Mouse (Mus musculus) myocyte (in vitro differentiated cells): ENCODE results near the gene Tulp1. TPM values are rescaled to one million over a fixed set of nuclear protein-coding genes. Genes with fewer than 3 reads are reported as not detected.

Experiments used
- H3K27me3 ChIP-seq: one replicate; pipeline ENCODE4 v1.6.1; 2011; ENCODE audit not compliant: control insufficient read depth, insufficient read depth, insufficient read length
- H3K36me3 ChIP-seq: one replicate; pipeline ENCODE4 v1.6.1; 2011; ENCODE audit not compliant: control insufficient read depth, insufficient read depth
- H3K4me2 ChIP-seq: one replicate; pipeline ENCODE4 v1.6.1; 2011; ENCODE audit warnings: low read depth, control low read depth
- H3K4me3 ChIP-seq: one replicate; pipeline ENCODE4 v1.5.1; 2011; ENCODE audit warnings: mild to moderate bottlenecking, control low read depth, moderate library complexity
- H3K79me2 ChIP-seq: one replicate; pipeline ENCODE4 v1.6.1; 2011; ENCODE audit not compliant: control insufficient read depth, insufficient read depth
- H3ac ChIP-seq: one replicate; pipeline ENCODE4 v1.6.1; 2011; ENCODE audit not compliant: control insufficient read depth, insufficient read length
- CEBPB ChIP-seq: IDR thresholded peaks from 2 replicates; pipeline ENCODE4 v1.6.1; 2011; ENCODE audit warnings: mild to moderate bottlenecking, moderate library complexity; ENCODE audit not compliant: poor library complexity, insufficient read depth, severe bottlenecking
- E2F4 ChIP-seq: IDR thresholded peaks from one replicate; pipeline ENCODE4 v1.6.1; 2011; ENCODE audit warnings: mild to moderate bottlenecking, control low read depth, moderate library complexity; ENCODE audit not compliant: insufficient read depth
- MAX ChIP-seq: IDR thresholded peaks from one replicate; pipeline ENCODE4 v1.6.1; 2011; ENCODE audit warnings: low read depth, mild to moderate bottlenecking, control low read depth
- MYOD1 ChIP-seq, 3 experiments: IDR thresholded peaks; one replicate each; pipeline ENCODE4 v1.6.1; 2011; ENCODE audit warnings: control low read depth in 2 of 3, low read depth in 2 of 3, mild to moderate bottlenecking in 2 of 3, moderate library complexity in 1 of 3; ENCODE audit not compliant: insufficient read length in 2 of 3, control insufficient read depth in 1 of 3
- MYOG ChIP-seq, 3 experiments: IDR thresholded peaks; one replicate each; pipeline ENCODE4 v1.6.1; 2011; ENCODE audit warnings: control low read depth in 2 of 3, low read depth in 2 of 3, mild to moderate bottlenecking in 2 of 3; ENCODE audit not compliant: insufficient read length in 2 of 3, control insufficient read depth in 1 of 3, insufficient read depth in 1 of 3
- POLR2A ChIP-seq: IDR thresholded peaks from one replicate; pipeline ENCODE4 v1.6.1; 2011; ENCODE audit warnings: low read depth, mild to moderate bottlenecking, control low read depth, moderate library complexity; ENCODE audit not compliant: insufficient read length
- POLR2AphosphoS2 ChIP-seq: IDR thresholded peaks from one replicate; pipeline ENCODE4 v1.6.1; 2011; ENCODE audit warnings: low read depth, control low read depth; ENCODE audit not compliant: insufficient read length
- REST ChIP-seq: IDR thresholded peaks from one replicate; pipeline ENCODE4 v1.6.1; 2011; ENCODE audit warnings: mild to moderate bottlenecking, control low read depth, moderate library complexity; ENCODE audit not compliant: insufficient read depth, insufficient read length
- SRF ChIP-seq: IDR thresholded peaks from one replicate; pipeline ENCODE4 v1.6.1; 2011; ENCODE audit warnings: low read depth; ENCODE audit not compliant: control insufficient read depth, insufficient read length
- TCF12 ChIP-seq: IDR thresholded peaks from one replicate; pipeline ENCODE4 v1.6.1; 2011; ENCODE audit warnings: mild to moderate bottlenecking, control low read depth; ENCODE audit not compliant: poor library complexity, insufficient read depth, severe bottlenecking
- TCF3 ChIP-seq: IDR thresholded peaks from one replicate; pipeline ENCODE4 v1.6.1; 2011; ENCODE audit warnings: low read depth, control low read depth; ENCODE audit not compliant: insufficient read length
- USF1 ChIP-seq: IDR thresholded peaks from one replicate; pipeline ENCODE4 v1.6.1; 2011; ENCODE audit warnings: low read depth, mild to moderate bottlenecking, control low read depth, moderate library complexity
- polyA plus RNA-seq: library from polyadenylated mRNA; unstranded; fragments of >200 nt; fragmentation: generic; extraction: Trizol; gene quantifications from one replicate; pipeline ENCODE4 v1.2.1, GENCODE M21; 2012; ENCODE audit warnings: missing spikeins

Tulp1 gene
- polyA plus RNA-seq: not detected

DNA sequence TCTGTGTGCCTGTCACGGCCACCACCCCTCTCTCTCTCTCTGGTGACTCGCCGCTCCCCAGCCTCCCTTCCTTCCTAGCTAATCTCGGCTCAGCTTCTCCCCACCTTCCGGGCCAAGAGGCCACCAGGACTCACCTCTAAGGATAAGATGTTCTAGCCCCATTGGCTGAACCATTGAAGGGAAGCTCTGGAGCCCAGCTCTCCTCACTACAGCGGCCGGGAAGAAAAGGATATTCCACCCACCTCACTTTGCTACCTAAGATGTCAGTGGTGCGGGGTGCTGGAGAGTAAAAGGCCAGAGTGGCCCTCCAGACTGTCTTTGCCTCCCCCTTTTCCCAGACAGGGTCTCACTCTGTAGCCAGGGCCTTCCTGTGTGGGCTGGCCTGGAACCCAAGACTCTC lies at the start of gene Tulp1:
Tulp1 (minus strand) TSS at position 101 of the 400 bp plus-strand sequence.
- no peak within 1 kb of the TSS for H3K4me3 ChIP-seq
- TF ChIP-seq POLR2AphosphoS2 (no peak), E2F4 (no peak), SRF (no peak), MAX (no peak), POLR2A (no peak), USF1 (no peak), REST (no peak), CEBPB (no peak), MYOD1 (IDR thresholded peaks at IDR 0.05; ENCODE audit: control insufficient read depth in 1 of 3, insufficient read length in 2 of 3, low read depth in 2 of 3) (no peak), TCF12 (no peak), TCF3 (no peak), MYOG (IDR thresholded peaks at IDR 0.05; ENCODE audit: control insufficient read depth in 1 of 3, insufficient read depth in 1 of 3, insufficient read length in 2 of 3, low read depth in 2 of 3) (no peak)
- H3ac ChIP-seq: no peak within 1 kb of the TSS
- H3K79me2 ChIP-seq: no peaks in the 10 kb centered on the region
- H3K4me2 ChIP-seq: no peak within 1 kb of the TSS
- peaks cover 7% of the 10 kb centered on the region for H3K27me3 ChIP-seq
- no peaks in the 10 kb centered on the region for H3K36me3 ChIP-seq

DNA sequence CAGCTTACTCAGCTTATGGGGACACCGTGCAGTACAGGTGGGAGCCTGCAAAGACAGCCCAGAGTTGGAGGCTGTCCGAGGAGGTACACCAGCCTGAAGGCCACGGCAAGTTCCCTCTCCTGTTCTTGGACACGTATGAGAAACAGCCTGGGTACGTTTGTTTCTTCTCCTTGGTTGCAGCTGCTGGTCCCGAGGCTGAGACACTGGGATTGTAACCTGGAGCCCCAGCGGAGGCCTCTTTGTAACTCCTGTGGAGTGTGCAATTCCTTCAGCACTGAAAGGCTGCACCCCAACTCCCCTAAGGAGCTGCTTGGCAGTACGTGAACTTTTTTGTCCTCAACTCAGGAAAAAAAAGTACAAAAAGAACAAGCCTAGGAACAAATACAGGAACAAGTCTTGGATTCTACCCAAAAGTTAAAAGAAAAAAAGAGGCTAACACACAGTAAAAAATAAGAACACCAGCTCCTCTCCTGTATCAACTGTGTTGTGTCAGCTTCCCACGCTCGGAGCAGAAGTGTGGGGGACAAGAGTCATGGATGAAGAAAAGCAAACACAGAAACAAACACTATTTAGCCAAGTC lies 46.4 kb upstream of the Tulp1 start:
- Histone ChIP-seq H3K4me3 (no peak overlapping the region), H3K27me3 (no peaks in the 10 kb centered on the region), H3K79me2 (no peaks in the 10 kb centered on the region), H3ac (no peak overlapping the region), H3K4me2 (no peak overlapping the region), H3K36me3 (no peaks in the 10 kb centered on the region)
- no peak for TF ChIP-seq MYOG (IDR thresholded peaks at IDR 0.05; ENCODE audit: control insufficient read depth in 1 of 3, insufficient read depth in 1 of 3, insufficient read length in 2 of 3, low read depth in 2 of 3)
- TF ChIP-seq MYOD1 (IDR thresholded peaks at IDR 0.05; ENCODE audit: control insufficient read depth in 1 of 3, insufficient read length in 2 of 3, low read depth in 2 of 3): no peak
- no peak for TF ChIP-seq REST
- TF ChIP-seq POLR2A: no peak
- TF ChIP-seq MAX: no peak
- no peak for TF ChIP-seq POLR2AphosphoS2
- no peak for TF ChIP-seq USF1

DNA sequence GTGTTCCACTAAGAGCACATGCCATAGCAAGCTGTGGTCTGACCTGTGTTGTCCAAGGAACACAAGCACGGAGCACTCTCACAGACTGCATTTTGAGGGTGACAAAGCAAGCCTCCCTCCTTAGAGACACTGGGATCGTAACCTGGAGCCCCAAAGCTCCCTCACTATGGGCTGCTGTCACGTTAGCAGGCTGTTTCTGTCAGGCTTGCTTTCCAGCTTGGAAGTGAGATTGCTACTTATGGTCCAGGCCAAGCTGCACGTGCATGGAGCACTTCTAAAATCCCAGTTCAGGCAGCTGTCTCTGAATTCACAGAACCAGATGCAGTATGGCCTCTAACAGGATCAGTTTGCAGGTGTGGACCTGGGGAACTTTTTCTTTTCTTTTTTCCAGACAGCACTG lies 45.7 kb upstream of the Tulp1 start:
- TF ChIP-seq POLR2AphosphoS2 (no peak), POLR2A (no peak), USF1 (no peak), MYOG (IDR thresholded peaks at IDR 0.05; ENCODE audit: control insufficient read depth in 1 of 3, insufficient read depth in 1 of 3, insufficient read length in 2 of 3, low read depth in 2 of 3) (no peak), TCF3 (no peak), REST (no peak)
- Histone ChIP-seq H3K27me3 (no peaks in the 10 kb centered on the region), H3K4me3 (no peak overlapping the region)

DNA sequence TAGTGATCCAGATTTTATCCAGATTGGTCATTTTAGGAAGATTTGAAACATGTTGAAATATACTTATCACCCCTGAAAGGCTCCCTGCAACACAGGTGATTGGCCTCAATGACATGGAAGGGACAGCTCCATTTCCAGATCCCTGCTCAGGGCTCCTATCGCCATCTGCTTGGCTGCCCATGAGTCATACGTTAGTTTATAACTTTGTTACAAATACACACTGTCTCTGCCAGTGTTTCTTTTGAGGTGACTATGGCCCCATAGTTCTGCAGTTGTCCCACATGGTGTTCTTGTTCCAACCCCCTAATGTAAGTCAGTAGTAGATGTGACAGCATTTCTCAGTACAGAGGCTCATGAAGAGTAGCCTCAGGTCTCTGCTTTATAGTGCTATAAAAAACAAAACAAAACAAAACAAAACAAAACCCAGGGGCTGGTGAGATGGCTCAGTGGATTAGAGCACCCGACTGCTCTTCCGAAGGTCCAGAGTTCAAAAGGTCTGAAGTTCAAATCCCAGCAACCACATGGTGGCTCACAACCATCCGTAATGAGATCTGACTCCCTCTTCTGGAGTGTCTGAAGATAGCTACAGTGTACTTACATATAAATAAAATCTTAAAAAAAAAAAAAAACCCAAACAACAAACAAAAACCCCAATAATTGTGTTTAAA lies 43.4 kb upstream of the Tulp1 start:
- Histone ChIP-seq H3ac (no peak overlapping the region), H3K4me2 (no peak overlapping the region), H3K4me3 (no peak overlapping the region), H3K79me2 (no peaks in the 10 kb centered on the region), H3K27me3 (no peaks in the 10 kb centered on the region), H3K36me3 (peaks cover 3% of the 10 kb centered on the region)
- TF ChIP-seq TCF12 (no peak), MYOG (IDR thresholded peaks at IDR 0.05; ENCODE audit: control insufficient read depth in 1 of 3, insufficient read depth in 1 of 3, insufficient read length in 2 of 3, low read depth in 2 of 3) (no peak), SRF (no peak), POLR2A (no peak)

More for the DNA sequence above, 45.7 kb upstream of the Tulp1 start:
- Histone ChIP-seq H3K4me2 (no peak overlapping the region), H3K79me2 (no peaks in the 10 kb centered on the region), H3ac (no peak overlapping the region), H3K36me3 (no peaks in the 10 kb centered on the region)

DNA sequence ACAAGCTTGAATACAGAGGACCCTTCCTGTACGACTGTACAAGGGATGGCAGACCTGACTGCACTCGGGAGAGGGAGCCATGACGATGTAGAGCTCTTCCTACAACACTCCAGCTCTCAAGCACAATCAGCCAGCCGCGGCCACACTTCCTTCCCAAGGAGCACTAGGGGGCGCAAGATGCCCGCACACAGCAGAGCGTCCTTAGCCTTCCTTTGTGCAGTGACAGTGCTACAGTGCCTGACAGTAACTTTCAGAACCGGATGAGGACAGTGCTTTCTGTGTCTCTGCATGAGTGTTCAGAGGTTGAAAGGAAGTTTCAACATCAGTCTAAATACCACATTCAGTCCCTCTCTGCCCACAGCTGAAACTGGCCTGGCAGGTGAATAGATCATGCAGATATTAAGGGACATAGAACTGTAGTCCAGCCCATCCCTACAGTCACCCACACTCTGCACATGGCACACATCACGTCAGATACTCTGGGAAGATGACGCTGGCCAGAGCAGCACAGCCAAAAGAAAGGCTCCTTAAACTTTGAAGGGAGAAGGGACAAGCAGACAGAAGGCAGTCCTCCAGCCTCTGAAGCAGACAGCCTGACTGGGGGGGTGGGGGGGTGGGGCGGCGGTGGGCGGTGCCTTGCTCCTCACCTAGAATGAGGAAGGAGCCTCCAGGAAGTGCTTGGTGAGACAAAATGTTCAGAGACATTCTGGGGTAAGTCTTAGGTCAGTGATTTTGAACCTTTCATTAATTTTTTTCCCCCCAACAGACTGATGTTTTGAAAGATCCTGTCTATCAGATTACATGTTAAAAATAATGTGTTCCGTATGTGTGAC lies 42.6 kb upstream of the Tulp1 start:
- Histone ChIP-seq H3K36me3 (peaks cover 3% of the 10 kb centered on the region), H3ac (no peak overlapping the region), H3K27me3 (no peaks in the 10 kb centered on the region), H3K4me3 (no peak overlapping the region), H3K4me2 (no peak overlapping the region), H3K79me2 (no peaks in the 10 kb centered on the region)
- no peak for TF ChIP-seq SRF
- TF ChIP-seq E2F4: no peak
- no peak for TF ChIP-seq POLR2AphosphoS2
- TF ChIP-seq MYOD1 (IDR thresholded peaks at IDR 0.05; ENCODE audit: control insufficient read depth in 1 of 3, insufficient read length in 2 of 3, low read depth in 2 of 3): no peak
- TF ChIP-seq TCF3: no peak
- TF ChIP-seq MAX: no peak
